Mouse (Mus musculus): ENCODE results near the gene Lrrc17. TPM values are rescaled to one million over a fixed set of nuclear protein-coding genes. Genes with fewer than 3 reads are reported as not detected.
"Not testable (repeated sequence)": the region's sequence is repeated elsewhere in the genome, so short reads cannot be mapped to it uniquely, and the experiment has no call there.

Lrrc17 gene
- polyA plus RNA-seq, 1 experiment = 0.18 TPM

DNA sequence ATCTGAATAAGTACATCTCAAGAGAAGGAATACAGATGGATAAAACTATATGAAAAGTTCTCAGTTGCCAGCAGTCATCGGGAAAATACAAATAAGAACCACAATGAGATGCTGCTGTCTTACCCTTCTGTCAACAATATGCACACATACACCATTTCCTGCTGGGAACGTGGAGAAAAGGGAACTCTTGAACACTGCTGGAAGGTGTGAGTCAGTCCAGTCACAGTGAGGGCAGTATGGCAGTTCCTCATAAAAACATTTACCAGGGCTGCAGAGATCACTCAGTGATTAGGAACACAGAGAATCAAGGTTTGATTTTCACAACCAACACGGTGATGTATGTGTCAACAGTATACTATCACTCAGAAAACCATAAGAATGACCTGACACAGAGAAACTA, 67.6 kb downstream of the Lrrc17 start:
- WGBS = 74% methylated on average over 3 of the region's 3 CpGs
- DNase-seq = no peak
- TF ChIP-seq POLR2A (IDR thresholded peaks at IDR 0.05; ENCODE audit: borderline replicate concordance, insufficient read depth, low read length) (no peak), CTCF (IDR thresholded peaks at IDR 0.05; ENCODE audit: borderline replicate concordance, insufficient read depth, low read depth, low read length) (no peak)
- Histone ChIP-seq H3K4me1 (ENCODE audit: control insufficient read depth, insufficient read depth, low read length) (peaks cover 12% of the 10 kb centered on the region), H3K4me3 (replicated peaks; ENCODE audit: insufficient read depth, low read depth, low read length) (no peak overlapping the region), H3K27me3 (ENCODE audit: control insufficient read depth, insufficient read depth, low read length) (no peaks in the 10 kb centered on the region), H3K27ac (ENCODE audit: insufficient read depth, low read length) (no peak overlapping the region)

DNA sequence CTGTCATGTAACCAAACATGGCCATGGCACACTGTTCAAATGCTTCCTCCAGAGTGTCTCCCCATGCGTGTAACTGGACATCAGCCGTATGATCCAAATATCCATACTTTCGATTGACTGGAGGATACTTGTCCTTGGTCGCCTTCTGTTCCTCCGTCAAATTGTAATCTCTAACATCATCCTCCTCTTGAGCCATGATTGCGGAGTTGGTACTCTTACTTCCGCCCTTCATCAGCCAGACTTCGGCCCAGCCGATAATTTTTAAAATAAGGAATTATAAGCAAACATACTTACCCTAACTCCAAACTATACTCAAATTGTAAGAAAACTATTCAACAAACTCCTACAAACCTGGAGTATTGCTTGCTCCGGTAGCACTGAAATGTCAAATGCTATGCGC, 70.9 kb downstream of the Lrrc17 start:
- H3K27me3 ChIP-seq (ENCODE audit: control insufficient read depth, insufficient read depth, low read length); H3K27ac ChIP-seq (ENCODE audit: insufficient read depth, low read length); DNase-seq; H3K4me1 ChIP-seq (ENCODE audit: control insufficient read depth, insufficient read depth, low read length); H3K4me3 ChIP-seq (replicated peaks; ENCODE audit: insufficient read depth, low read depth, low read length): not testable (repeated sequence)
- 98% methylated on average over 11 of the region's 11 CpGs for WGBS

GRCm38 (mm10) chr5:21616450-21617009, 73.2 kb downstream of the Lrrc17 start:
- Histone ChIP-seq H3K27me3 (ENCODE audit: control insufficient read depth, insufficient read depth, low read length) (no peaks in the 10 kb centered on the region), H3K4me1 (ENCODE audit: control insufficient read depth, insufficient read depth, low read length) (no peaks in the 10 kb centered on the region), H3K27ac (ENCODE audit: insufficient read depth, low read length) (no peak overlapping the region), H3K4me3 (replicated peaks; ENCODE audit: insufficient read depth, low read depth, low read length) (no peak overlapping the region)
- TF ChIP-seq CTCF (IDR thresholded peaks at IDR 0.05; ENCODE audit: borderline replicate concordance, insufficient read depth, low read depth, low read length) (no peak), POLR2A (IDR thresholded peaks at IDR 0.05; ENCODE audit: borderline replicate concordance, insufficient read depth, low read length) (no peak)
- 83% methylated on average over 3 of the region's 3 CpGs for WGBS
- no peak for DNase-seq

Other genes with a start within 250 kb of the Lrrc17 start
- gene Fgl2, start 170.9 kb upstream of the Lrrc17 start, polyA plus RNA-seq (2012; rRNA removed) = 0.59 and 1.1 TPM in 2 replicates
- gene Ccdc146, start 118.9 kb upstream of the Lrrc17 start, polyA plus RNA-seq (2012; rRNA removed) = 0.33 and 0.73 TPM in 2 replicates
- 7.6 and 8.0 TPM in 2 replicates for gene Fam185a, start 118.6 kb upstream of the Lrrc17 start, polyA plus RNA-seq (2012; rRNA removed)
- 0.21 and 0.30 TPM in 2 replicates for gene Fbxl13, start 102.1 kb downstream of the Lrrc17 start, polyA plus RNA-seq (2012; rRNA removed)
- 17.3 and 17.9 TPM in 2 replicates for gene Armc10, start 102.3 kb downstream of the Lrrc17 start, polyA plus RNA-seq (2012; rRNA removed)
- gene Napepld, start 157.8 kb downstream of the Lrrc17 start, polyA plus RNA-seq (2012; rRNA removed) = 7.4 and 7.7 TPM in 2 replicates
- gene Pmpcb, start 193.6 kb downstream of the Lrrc17 start, polyA plus RNA-seq (2012; rRNA removed) = 76.7 and 81.8 TPM in 2 replicates
- 15.7 and 17.4 TPM in 2 replicates for gene Dnajc2, start 241.7 kb downstream of the Lrrc17 start, polyA plus RNA-seq (2012; rRNA removed)
- gene Psmc2, start 241.7 kb downstream of the Lrrc17 start, polyA plus RNA-seq (2012; rRNA removed) = 106 and 111 TPM in 2 replicates

Data from cerebellum, adult 2 months (tissue).